Mouse (Mus musculus): ENCODE data around the gene Atp6v0a2.
"Not testable (repeated sequence)": the region's sequence is repeated elsewhere in the genome, so short reads cannot be mapped to it uniquely, and the experiment has no call there.

Atp6v0a2 gene

GRCm38 (mm10) chr5:124628448-124629363 lies at the start of gene Atp6v0a2:
Gene Atp6v0a2, plus strand, starts transcription at chr5:124628576.
- DNase-seq = peak; percentile 98

- peak; percentile 96 to 97 for DNase-seq
These were observed 49.6 kb upstream of the Atp6v0a2 start, which contains the start of the genes Eif2b1 and Gtf2h3 for GRCm38 (mm10) chr5:124578633-124579317. Gene Eif2b1, minus strand, starts transcription at chr5:124579131. Gene Gtf2h3, plus strand, starts transcription at chr5:124579140.

GRCm38 (mm10) chr5:124582515-124582914 lies 45.9 kb upstream of the Atp6v0a2 start:
- DNase-seq = no peak

GRCm38 (mm10) chr5:124592768-124593167 lies 35.6 kb upstream of the Atp6v0a2 start:
- no peak for DNase-seq

GRCm38 (mm10) chr5:124598224-124599174 lies 29.9 kb upstream of the Atp6v0a2 start:
- peak; percentile 70 to 72 for DNase-seq

- DNase-seq = not testable (repeated sequence)
These were observed 28.6 kb upstream of the Atp6v0a2 start for GRCm38 (mm10) chr5:124599726-124600125.

GRCm38 (mm10) chr5:124602349-124602748 lies 26.0 kb upstream of the Atp6v0a2 start:
- peak; percentile 68 to 69 for DNase-seq

- no peak for DNase-seq
These were observed 24.1 kb upstream of the Atp6v0a2 start for GRCm38 (mm10) chr5:124604296-124604695.

- DNase-seq = no peak
These were observed 23.2 kb upstream of the Atp6v0a2 start for GRCm38 (mm10) chr5:124605041-124605622.

- DNase-seq = peak in 1 of 2 experiments; percentile 15
These were observed 17.4 kb upstream of the Atp6v0a2 start for GRCm38 (mm10) chr5:124610965-124611364.

- no peak for DNase-seq
These were observed 13.7 kb upstream of the Atp6v0a2 start for GRCm38 (mm10) chr5:124614709-124615108.

- DNase-seq = no peak
These were observed 9.7 kb upstream of the Atp6v0a2 start for GRCm38 (mm10) chr5:124618711-124619110.

GRCm38 (mm10) chr5:124621362-124621761 lies 7.0 kb upstream of the Atp6v0a2 start:
- no peak for DNase-seq

GRCm38 (mm10) chr5:124622890-124623289 lies 5.5 kb upstream of the Atp6v0a2 start:
- DNase-seq = no peak

- DNase-seq = no peak
These were observed 4.1 kb upstream of the Atp6v0a2 start for GRCm38 (mm10) chr5:124624291-124624690.

GRCm38 (mm10) chr5:124629641-124630040 lies 1.3 kb downstream of the Atp6v0a2 start:
- DNase-seq = peak; percentile 12 to 13

GRCm38 (mm10) chr5:124631685-124632084 lies 3.3 kb downstream of the Atp6v0a2 start:
- DNase-seq = no peak

- no peak for DNase-seq
These were observed 4.1 kb downstream of the Atp6v0a2 start for GRCm38 (mm10) chr5:124632461-124632860.

GRCm38 (mm10) chr5:124633425-124633824 lies 5.0 kb downstream of the Atp6v0a2 start:
- no peak for DNase-seq

GRCm38 (mm10) chr5:124635068-124635467 lies 6.7 kb downstream of the Atp6v0a2 start:
- peak; percentile 20 to 30 for DNase-seq

GRCm38 (mm10) chr5:124636139-124636538 lies 7.8 kb downstream of the Atp6v0a2 start:
- no peak for DNase-seq

- no peak for DNase-seq
These were observed 8.3 kb downstream of the Atp6v0a2 start for GRCm38 (mm10) chr5:124636694-124637093.

Data from B cell, adult 2 months (primary cell).